Mouse (Mus musculus) kidney, postnatal 25 days (tissue): ENCODE measurements around the gene Fgfr2.

Experiments
- DNase-seq, 2 experiments: peaks; one replicate each; pipeline ENCODE4 v3.0.0; 2021; ENCODE audit warnings: mixed read lengths in 2 of 2

The Fgfr2 gene

GRCm38 (mm10) chr7:132245730-132246129, 877.4 kb downstream of the Fgfr2 start:
- DNase-seq = peak; percentile 46 to 76

GRCm38 (mm10) chr7:132244637-132245036, 878.5 kb downstream of the Fgfr2 start:
- DNase-seq = no peak

GRCm38 (mm10) chr7:132243225-132243624, 879.9 kb downstream of the Fgfr2 start:
- no peak for DNase-seq

GRCm38 (mm10) chr7:132242617-132243141, 880.5 kb downstream of the Fgfr2 start:
- peak; percentile 28 to 70 for DNase-seq

- peak; percentile 17 to 60 for DNase-seq
These were observed 884.2 kb downstream of the Fgfr2 start for GRCm38 (mm10) chr7:132238921-132239320.

GRCm38 (mm10) chr7:132237191-132237590, 886.0 kb downstream of the Fgfr2 start:
- DNase-seq = peak; percentile 52 to 74

- DNase-seq = peak; percentile 58 to 78
These were observed 886.4 kb downstream of the Fgfr2 start for GRCm38 (mm10) chr7:132236789-132237188.

GRCm38 (mm10) chr7:132234250-132234649, 888.9 kb downstream of the Fgfr2 start:
- DNase-seq = peak in 1 of 2 experiments; percentile 51

GRCm38 (mm10) chr7:132233732-132234131, 889.4 kb downstream of the Fgfr2 start:
- DNase-seq = peak in 1 of 2 experiments; percentile 32

GRCm38 (mm10) chr7:132232937-132233336, 890.2 kb downstream of the Fgfr2 start:
- peak; percentile 60 to 74 for DNase-seq

GRCm38 (mm10) chr7:132231476-132231875, 891.7 kb downstream of the Fgfr2 start:
- DNase-seq = peak in 1 of 2 experiments; percentile 24

GRCm38 (mm10) chr7:132230961-132231360, 892.2 kb downstream of the Fgfr2 start:
- no peak for DNase-seq

- DNase-seq = no peak
These were observed 896.0 kb downstream of the Fgfr2 start for GRCm38 (mm10) chr7:132227075-132227640.

- DNase-seq = peak; percentile 76 to 95
These were observed 896.6 kb downstream of the Fgfr2 start for GRCm38 (mm10) chr7:132226379-132227074.

- DNase-seq = no peak
These were observed 899.6 kb downstream of the Fgfr2 start for GRCm38 (mm10) chr7:132223452-132224141.

GRCm38 (mm10) chr7:132214031-132214430, 909.1 kb downstream of the Fgfr2 start:
- DNase-seq = no peak

- peak; percentile 60 to 77 for DNase-seq
These were observed 909.7 kb downstream of the Fgfr2 start for GRCm38 (mm10) chr7:132213460-132213859.

- no peak for DNase-seq
These were observed 911.0 kb downstream of the Fgfr2 start for GRCm38 (mm10) chr7:132211920-132212701.

GRCm38 (mm10) chr7:132210616-132211015, 912.5 kb downstream of the Fgfr2 start:
- no peak for DNase-seq

GRCm38 (mm10) chr7:132208946-132209651, 914.1 kb downstream of the Fgfr2 start:
- DNase-seq = no peak

- no peak for DNase-seq
These were observed 919.0 kb downstream of the Fgfr2 start for GRCm38 (mm10) chr7:132204073-132204612.

GRCm38 (mm10) chr7:132199686-132200085, 923.5 kb downstream of the Fgfr2 start:
- no peak for DNase-seq
